Mouse (Mus musculus) gastrocnemius, postnatal 36 days (tissue): ENCODE measurements around the gene Fam69b. TPM values are rescaled to one million over a fixed set of nuclear protein-coding genes. Genes with fewer than 3 reads are reported as not detected.
A peak's percentile ranks its signal among the peaks of the same experiment; 100 is the strongest.

Source experiments
- DNase-seq, 2 experiments: peaks; one replicate each; pipeline ENCODE4 v3.0.0; 2022
- intact Hi-C: fragments of 180-260 bp; cut with DNase I; formaldehyde crosslinking; loops from one replicate; pipeline ENCODE4 v1.15.1; 2025
- total RNA-seq, 2 experiments: library from RNA; stranded (reverse); gene quantifications; 2 replicates each; pipeline ENCODE4 v1.2.3; 2021

The Fam69b gene
- total RNA-seq, 2 experiments from 2014 or later = 1.6 to 2.3 TPM

- intact Hi-C loops = loop anchor here (5.0 kb wide), 1 partner anchor 40 kb away; no protein-coding TSS in a partner anchor
- DNase-seq = no peak
Measured at GRCm38 (mm10) chr2:26596898-26597297, 31.4 kb upstream of the Fam69b start.

- intact Hi-C loops = loop anchor here (5.0 kb wide), 1 partner anchor 39 kb away; no protein-coding TSS in a partner anchor
- no peak for DNase-seq
Measured at GRCm38 (mm10) chr2:26597810-26598209, 30.4 kb upstream of the Fam69b start.

- intact Hi-C loops = loop anchor here (5.0 kb wide), 1 partner anchor 39 kb away; no protein-coding TSS in a partner anchor
- DNase-seq = no peak
Measured at GRCm38 (mm10) chr2:26598462-26598861, 29.8 kb upstream of the Fam69b start.

GRCm38 (mm10) chr2:26599965-26600364 lies 28.3 kb upstream of the Fam69b start:
- intact Hi-C loops = loop anchor here (5.0 kb wide), 1 partner anchor 37 kb away; no protein-coding TSS in a partner anchor
- DNase-seq = no peak

- intact Hi-C loops = no loop called here
- DNase-seq = no peak
Measured at GRCm38 (mm10) chr2:26600664-26601063, 27.6 kb upstream of the Fam69b start.

- intact Hi-C loops = no loop called here
- DNase-seq = no peak
Measured at GRCm38 (mm10) chr2:26601595-26601994, 26.7 kb upstream of the Fam69b start.

- no peak for DNase-seq
- intact Hi-C loops = no loop called here
Measured at GRCm38 (mm10) chr2:26602631-26603030, 25.6 kb upstream of the Fam69b start.

GRCm38 (mm10) chr2:26603159-26603558 lies 25.1 kb upstream of the Fam69b start:
- intact Hi-C loops = no loop called here
- DNase-seq = no peak

- intact Hi-C loops = no loop called here
- peak; percentile 61 to 67 for DNase-seq
Measured at GRCm38 (mm10) chr2:26603720-26604671, 24.3 kb upstream of the Fam69b start, which contains the start of gene Agpat2. Gene Agpat2, minus strand, starts transcription at chr2:26604417.

- DNase-seq = no peak
- intact Hi-C loops = no loop called here
Measured at GRCm38 (mm10) chr2:26605331-26605730, 22.9 kb upstream of the Fam69b start.

GRCm38 (mm10) chr2:26606579-26606978 lies 21.7 kb upstream of the Fam69b start:
- DNase-seq = no peak
- intact Hi-C loops = no loop called here

GRCm38 (mm10) chr2:26607056-26607910 lies 21.0 kb upstream of the Fam69b start:
- no peak for DNase-seq
- intact Hi-C loops = no loop called here

GRCm38 (mm10) chr2:26608781-26609180 lies 19.5 kb upstream of the Fam69b start:
- intact Hi-C loops = no loop called here

GRCm38 (mm10) chr2:26609261-26609661 lies 19.0 kb upstream of the Fam69b start:
- intact Hi-C loops = no loop called here
- DNase-seq = no peak

More at GRCm38 (mm10) chr2:26608781-26609180, 19.5 kb upstream of the Fam69b start:
- DNase-seq = no peak

- intact Hi-C loops = no loop called here
Measured at GRCm38 (mm10) chr2:26610526-26610925, 17.7 kb upstream of the Fam69b start.

GRCm38 (mm10) chr2:26611054-26611453 lies 17.2 kb upstream of the Fam69b start:
- no peak for DNase-seq
- intact Hi-C loops = no loop called here

More at GRCm38 (mm10) chr2:26610526-26610925, 17.7 kb upstream of the Fam69b start:
- no peak for DNase-seq

- DNase-seq = no peak
- intact Hi-C loops = no loop called here
Measured at GRCm38 (mm10) chr2:26611896-26612295, 16.4 kb upstream of the Fam69b start.

- no peak for DNase-seq
- intact Hi-C loops = no loop called here
Measured at GRCm38 (mm10) chr2:26614903-26615302, 13.4 kb upstream of the Fam69b start.

- intact Hi-C loops = no loop called here
- DNase-seq = no peak
Measured at GRCm38 (mm10) chr2:26615459-26616124, 12.7 kb upstream of the Fam69b start.

GRCm38 (mm10) chr2:26617331-26617730 lies 10.9 kb upstream of the Fam69b start:
- intact Hi-C loops = no loop called here
- DNase-seq = no peak
